Mouse (Mus musculus) megakaryocyte, embryonic 14.5 days (primary cell): Measurements from ENCODE around the gene Rapgef4.

Experiments used
- FLI1 ChIP-seq: IDR thresholded peaks from 2 replicates; pipeline ENCODE4 v1.6.1; 2012; ENCODE audit warnings: low read length, inconsistent platforms, mixed read lengths
- GATA1 ChIP-seq: IDR thresholded peaks from 3 replicates; pipeline ENCODE4 v1.6.1; 2012; ENCODE audit warnings: mixed read lengths, low read length, inconsistent platforms, borderline replicate concordance

- no peak for TF ChIP-seq GATA1
- TF ChIP-seq FLI1 = no peak
These were observed 176.5 kb downstream of the Rapgef4 start for GRCm38 (mm10) chr2:72157561-72157960.
